Mouse (Mus musculus) spleen, postnatal 10 days (tissue): ENCODE data around the gene Tmem218.

Experiments
- DNase-seq, 2 experiments: peaks; one replicate each; pipeline ENCODE4 v3.0.0; 2021 to 2022; ENCODE audit warnings: low spot score in 2 of 2

Gene Tmem218

DNA sequence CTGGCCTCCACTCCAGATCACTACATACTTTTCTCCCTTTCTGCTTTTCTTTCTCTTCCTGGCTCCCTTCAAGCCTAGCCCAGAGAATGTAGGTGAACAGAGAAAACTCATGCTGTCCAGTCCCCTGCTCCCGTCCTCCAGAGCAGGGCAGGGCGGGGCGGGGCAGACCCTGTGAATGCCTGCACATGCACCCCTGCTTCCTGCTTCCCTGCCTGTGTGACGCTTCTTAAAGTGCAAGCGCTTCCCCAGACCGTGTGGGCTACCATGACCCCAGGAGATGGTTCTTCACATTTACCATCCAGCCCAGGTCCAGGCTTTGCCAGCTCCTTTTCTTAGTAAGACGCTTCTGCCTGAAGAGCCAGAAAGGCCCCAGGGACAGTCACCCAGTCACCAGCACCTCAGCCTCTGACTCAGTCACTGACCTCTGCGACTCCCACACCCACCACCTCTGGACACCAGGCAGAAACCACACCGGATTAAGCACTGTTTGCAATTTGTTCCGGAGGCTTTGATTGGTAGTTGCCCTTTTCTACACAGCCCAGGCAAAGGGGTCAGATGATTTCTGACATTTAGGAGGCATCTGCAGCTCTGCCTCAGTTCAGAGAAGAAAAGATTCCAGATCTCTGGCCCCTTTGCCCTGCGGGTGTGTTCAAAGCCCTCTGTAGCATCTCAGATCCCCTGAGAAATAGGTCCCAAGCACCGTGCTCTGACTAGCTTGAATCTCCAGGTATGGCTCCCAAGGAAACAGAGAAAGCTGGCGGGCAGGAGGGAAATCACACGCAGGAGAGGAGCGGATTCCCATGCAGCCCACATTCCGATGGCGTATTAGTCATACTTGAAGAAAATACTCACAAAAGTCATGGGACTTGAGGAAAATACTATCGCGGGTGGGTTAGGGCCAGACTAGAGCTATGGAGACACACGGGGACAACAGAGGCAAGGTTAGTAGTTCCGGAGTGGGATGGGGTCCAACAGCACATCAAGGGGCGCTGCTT is 24.5 kb downstream of the Tmem218 start:
- no peak for DNase-seq

DNA sequence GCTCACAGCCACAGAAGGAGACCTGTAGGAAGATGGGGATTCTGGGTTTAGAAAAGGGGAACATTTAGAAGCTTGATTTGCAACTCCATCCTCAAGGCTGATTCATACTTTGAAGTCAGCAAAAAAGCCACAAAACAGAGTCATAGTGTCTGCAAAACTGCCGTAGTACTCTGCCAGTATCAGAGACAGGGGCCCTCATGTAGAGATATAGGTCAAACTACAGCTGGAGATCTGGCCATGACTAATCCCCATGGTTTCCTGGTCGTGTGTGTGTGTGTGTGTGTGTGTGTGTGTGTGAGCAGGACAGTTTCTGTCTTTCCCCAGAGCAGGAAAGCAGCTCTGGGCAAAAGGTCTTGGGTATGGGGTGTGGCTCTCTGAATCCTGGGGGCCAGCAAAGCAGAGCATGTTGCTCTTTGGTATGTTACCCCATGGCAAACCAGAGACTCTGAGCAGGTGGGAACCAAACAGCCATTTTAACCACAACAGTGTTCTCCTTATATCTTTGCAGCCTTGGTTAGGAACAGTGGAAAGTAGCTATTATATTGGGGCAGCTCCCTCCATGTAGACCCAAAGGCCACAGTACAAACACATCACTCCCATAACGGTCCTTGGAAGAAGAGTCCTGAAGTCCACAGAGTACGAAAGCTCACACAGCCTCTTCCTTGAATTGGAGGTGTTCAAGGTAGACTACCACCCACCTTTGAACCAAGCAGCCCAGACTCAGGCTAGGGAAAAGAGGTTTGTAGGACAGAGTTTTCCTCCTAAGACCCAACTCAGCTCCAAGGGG is 28.1 kb downstream of the Tmem218 start:
- no peak for DNase-seq

DNA sequence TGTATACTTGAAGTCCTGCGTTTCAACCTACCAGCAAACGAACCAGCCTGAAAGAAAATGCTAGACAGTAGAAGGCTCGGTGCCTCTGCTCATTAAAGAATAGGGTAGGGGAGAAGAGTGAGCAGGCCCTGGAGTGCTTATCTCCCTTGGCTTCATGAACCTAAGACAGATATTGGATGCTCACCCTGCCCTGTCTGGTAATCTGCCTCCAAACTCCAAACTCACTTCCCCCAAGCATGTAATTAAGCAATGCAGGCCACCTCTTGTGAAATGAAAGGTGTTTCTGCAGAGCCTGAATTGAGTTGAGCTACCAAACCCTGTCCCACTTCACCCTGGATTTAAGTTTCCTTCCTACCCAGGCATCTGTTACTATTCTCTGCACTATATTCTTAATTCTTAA is 34.7 kb downstream of the Tmem218 start:
- DNase-seq, result no peak

DNA sequence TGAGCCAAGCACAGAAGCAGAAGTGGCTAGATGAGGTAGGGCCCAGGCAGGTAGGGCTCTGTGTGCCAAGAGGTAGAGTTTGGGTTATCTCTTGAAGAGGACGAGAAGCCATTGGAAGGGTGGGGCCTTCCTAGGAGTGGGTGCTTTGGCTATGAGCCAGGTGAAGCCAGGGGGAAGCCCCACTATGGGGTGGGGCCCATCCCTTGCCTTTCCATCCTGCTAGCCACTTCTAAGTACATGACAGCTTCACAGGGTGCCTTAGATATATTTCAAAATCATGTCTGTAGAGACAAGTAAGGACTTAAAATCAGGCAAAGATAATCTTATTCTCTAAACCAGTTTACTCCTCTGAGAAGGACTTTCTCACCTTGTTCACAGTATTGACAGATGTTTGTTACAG is 36.6 kb downstream of the Tmem218 start:
- no peak for DNase-seq

DNA sequence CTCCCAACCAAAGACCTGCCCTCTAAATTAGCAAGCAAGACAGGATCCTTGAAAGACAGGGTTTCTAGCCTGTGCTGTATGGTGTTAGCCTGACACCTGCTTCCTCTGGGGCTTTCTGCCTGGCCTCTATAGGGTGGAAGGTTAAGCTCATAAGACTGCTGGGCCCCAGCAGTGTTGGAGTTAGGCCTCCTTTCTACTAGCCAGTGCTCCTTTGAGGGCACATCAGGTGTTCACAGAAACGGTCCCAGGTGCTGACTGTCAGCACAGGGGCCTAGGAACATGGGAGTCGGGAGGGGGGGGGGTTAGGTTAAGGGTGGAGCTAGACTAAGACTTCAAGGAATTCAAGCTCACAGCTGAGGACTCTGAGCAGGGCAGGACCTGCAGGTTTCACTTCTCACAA is 37.4 kb downstream of the Tmem218 start:
- no peak for DNase-seq

DNA sequence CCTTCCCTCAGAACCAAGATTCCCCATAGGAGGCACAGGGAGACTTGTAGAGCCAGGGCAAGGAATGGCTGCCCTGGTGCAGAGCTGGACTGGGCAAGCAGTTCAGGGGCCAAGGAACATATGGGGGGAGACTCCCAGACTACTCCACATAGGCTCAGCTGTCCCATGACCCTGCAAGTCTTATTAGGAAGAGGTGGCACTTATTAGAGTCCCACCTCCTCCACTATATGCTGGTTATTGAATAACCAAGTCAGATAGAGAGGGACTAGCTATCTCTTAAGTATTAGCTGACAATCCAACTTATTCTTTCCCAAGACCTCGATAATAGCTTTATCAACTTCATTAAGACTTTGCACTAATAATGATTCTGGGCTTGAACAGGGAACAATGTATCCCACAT is 37.8 kb downstream of the Tmem218 start:
- no peak for DNase-seq

DNA sequence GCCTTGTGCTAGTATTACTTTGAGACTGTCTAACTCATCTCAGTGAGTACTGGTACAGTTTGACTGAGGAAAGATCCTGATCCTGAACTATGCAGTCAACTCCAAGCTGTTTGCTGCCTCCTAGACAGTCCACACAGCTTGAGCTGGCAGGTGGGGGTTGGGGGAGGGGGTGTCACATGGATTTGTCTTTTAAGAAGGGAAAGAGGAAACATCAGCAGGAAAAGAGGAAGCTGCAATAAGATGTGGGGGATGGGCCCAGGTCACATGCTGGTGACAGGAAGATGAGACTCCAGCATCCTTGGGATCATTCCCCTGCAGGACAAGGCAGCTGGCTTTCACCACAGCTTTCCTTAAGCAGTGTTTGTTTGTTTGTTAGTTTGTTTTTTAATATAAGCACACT is 39.4 kb downstream of the Tmem218 start:
- DNase-seq, result no peak

DNA sequence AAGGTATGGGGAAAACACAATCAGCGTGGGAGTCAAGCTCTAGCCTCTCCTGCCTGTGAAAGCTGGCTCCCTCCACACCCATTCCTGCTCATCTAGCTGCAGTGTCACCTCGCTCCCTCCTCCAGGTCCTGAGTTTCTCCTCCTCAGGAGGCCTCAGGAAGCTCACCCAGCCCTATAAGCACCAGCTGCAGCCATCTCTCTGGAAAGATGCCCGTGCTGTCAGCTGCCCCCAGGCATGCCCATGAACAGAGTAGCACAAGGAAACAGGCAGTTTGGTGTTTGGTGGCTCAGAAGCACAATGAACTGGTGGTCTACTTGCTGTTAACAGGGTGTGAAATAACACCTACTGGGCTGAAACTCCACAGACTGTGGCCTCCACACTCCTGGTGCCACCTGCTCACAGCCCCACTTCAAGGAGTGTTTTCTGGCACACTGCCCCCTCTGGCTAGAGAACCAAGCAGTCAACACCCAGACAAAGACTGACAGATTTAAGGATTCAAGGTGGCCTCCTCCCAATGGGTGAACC is 40.4 kb downstream of the Tmem218 start:
- no peak for DNase-seq

DNA sequence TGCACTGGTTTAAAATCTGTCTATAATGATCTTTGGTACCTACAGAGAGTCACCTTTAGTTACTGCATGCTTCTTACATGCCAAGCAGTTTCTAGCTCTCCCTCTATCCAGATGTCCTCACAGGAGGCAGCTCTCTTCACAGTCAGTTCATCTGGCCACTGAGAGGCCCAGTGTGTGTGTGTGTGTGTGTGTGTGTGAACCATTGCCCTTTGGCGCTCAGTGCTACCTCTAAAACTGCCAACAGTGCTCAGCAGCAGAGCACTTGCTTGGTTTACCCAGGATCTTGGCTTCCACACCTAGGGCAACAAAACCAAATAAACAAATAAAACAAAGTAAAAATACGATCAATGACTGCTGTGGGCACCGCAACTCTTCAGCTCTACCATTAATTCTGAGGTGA is 42.0 kb downstream of the Tmem218 start:
- DNase-seq, result no peak

DNA sequence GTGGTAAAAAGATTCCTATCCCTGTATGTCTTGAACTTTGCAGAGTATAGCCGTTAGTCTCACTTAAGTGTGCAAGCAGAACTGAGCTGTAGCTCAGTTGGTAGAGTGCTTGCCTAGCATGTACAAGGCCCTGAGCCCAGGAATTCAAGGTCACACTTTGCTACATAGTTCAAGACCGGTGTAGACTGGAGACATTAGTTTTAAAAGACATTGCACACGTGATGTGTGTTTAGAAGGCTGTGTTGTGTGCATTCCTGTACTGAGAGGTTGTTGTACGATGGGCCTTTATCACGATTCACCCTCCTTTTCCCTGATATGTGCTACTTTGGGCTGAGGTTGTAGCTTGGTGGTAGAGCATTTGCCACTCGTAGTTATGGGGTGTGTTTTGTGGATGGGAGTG is 42.6 kb downstream of the Tmem218 start:
- DNase-seq, result no peak

DNA sequence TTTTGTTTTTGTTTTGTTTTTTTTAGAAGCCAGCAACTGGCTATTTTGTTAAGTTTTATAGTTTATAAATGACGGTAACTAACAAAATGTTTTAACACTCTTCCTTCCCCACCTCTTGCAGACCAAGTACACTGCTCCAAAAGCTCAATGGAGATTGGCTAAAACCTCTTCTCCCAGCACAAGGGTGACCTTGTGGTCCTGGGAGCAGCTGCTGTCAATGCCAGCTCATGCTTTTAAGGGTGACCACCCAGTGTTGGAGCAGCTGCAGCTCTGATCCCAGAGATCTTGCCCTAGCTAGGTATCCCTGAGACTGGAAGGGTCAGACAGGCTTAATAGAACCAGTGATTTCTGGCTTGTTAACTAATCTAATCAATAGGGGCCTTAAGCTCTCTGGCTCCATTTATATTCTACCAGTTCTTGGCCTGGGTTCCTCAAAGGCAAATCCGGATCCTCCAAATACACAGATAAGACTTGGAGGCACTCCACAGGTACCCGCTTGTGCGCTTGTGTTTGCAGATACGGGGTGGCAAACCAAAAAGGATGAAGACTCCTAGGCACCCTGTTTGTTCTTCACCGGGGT is 46.6 kb downstream of the Tmem218 start:
- DNase-seq, result no peak

DNA sequence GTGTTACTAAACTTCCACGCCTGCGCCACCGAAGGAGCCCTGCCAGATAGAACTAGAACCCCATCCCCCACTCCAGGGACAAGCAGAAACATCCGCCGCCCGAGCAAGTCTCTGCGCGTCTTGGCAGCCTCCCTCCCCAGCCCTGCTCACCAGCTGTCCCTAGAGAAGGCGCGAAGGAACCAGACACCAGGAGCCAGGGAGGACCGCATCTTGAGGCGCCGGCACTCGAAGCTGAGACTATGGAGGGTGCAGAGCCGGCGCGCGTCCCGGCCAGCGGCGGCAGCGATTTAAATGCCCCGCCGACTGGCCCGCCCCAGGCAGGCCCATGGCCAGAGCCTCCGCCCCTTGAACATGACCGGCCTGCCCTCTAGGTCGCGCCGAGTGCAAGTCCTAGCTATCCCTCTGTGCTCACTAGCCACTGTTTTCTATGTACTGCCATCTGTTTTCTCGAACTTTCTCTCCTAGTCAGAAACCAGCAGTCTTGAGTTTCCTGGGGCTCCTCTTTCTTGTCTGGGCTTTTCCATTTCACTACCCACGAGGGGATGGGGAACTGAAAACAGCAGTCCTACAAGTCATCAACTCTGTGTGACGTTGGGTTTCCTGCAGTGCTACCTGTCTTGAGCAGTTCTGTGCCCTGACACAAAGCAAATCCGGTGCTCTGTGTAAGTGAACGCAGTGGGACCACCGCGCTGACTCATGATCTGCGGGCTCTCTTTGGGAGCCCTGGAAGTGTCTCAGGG is 47.3 kb downstream of the Tmem218 start, which contains the start of gene Slc37a2:
Slc37a2 (minus strand) TSS at position 590 of the 740 bp plus-strand sequence.
- peak; percentile 25 to 56 for DNase-seq

DNA sequence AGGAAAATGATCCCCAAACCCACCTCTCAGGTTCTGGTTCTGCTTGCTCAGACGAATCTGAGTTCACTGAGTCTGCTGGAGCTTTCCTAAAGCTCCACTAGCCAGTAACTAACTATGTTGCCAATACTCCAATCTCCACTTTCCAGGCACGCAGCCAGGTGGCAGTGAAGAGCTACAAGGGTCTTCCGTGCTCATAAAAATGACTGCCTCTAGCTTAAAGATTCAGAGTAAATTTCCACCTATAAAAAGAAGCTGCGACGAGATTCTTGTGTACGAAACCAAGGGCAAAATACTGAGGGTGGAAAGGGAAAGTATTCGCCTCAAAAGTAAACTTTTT is 47.8 kb downstream of the Tmem218 start:
- DNase-seq, result peak in 1 of 2 experiments; percentile 62

DNA sequence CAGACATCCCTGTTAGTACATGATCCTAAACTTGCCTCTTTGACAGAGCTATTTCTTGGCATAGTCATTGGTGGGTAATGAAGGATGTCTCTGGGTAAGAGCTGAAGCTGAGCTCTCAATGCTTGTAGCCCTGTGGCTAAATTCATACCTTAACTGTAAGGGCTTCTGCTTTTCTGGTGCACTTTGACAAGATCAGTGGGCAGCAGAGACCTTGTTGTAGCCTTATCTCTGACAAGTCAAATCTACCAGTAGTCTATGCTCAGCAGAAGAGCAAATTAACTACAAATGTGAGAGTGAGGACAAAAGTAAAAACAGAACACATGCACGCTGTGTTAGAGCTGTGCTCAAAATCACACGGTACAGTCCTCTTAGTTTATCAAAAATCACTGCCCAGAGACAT is 58.6 kb downstream of the Tmem218 start:
- DNase-seq, result no peak
